Mouse (Mus musculus) R1 (cell line): Measurements from ENCODE around the gene Upp2.

Experiments
- DNase-seq: peaks from one replicate; pipeline ENCODE4 v3.0.0-alpha.2; 2018; ENCODE audit warnings: low read depth, low spot score

Gene Upp2

GRCm38 (mm10) chr2:58672520-58672919 lies 105.4 kb downstream of the Upp2 start:
- no peak for DNase-seq

GRCm38 (mm10) chr2:58679968-58680367 lies 112.9 kb downstream of the Upp2 start:
- DNase-seq, result no peak

- DNase-seq, result peak; percentile 52
Measured at GRCm38 (mm10) chr2:58680794-58681193, 113.7 kb downstream of the Upp2 start.

GRCm38 (mm10) chr2:58681394-58681793 lies 114.3 kb downstream of the Upp2 start:
- no peak for DNase-seq

- no peak for DNase-seq
Measured at GRCm38 (mm10) chr2:58697501-58697900, 130.4 kb downstream of the Upp2 start.

- peak; percentile 89 for DNase-seq
Measured at GRCm38 (mm10) chr2:58699931-58700330, 132.8 kb downstream of the Upp2 start.

- DNase-seq, result no peak
Measured at GRCm38 (mm10) chr2:58700354-58700753, 133.3 kb downstream of the Upp2 start.

GRCm38 (mm10) chr2:58701627-58702026 lies 134.5 kb downstream of the Upp2 start:
- DNase-seq, result no peak

GRCm38 (mm10) chr2:58703226-58703625 lies 136.1 kb downstream of the Upp2 start:
- DNase-seq, result no peak

- DNase-seq, result no peak
Measured at GRCm38 (mm10) chr2:58703646-58704045, 136.5 kb downstream of the Upp2 start.

GRCm38 (mm10) chr2:58704576-58704975 lies 137.5 kb downstream of the Upp2 start:
- no peak for DNase-seq

- no peak for DNase-seq
Measured at GRCm38 (mm10) chr2:58707676-58708075, 140.6 kb downstream of the Upp2 start.

GRCm38 (mm10) chr2:58710234-58710633 lies 143.1 kb downstream of the Upp2 start:
- DNase-seq, result no peak

GRCm38 (mm10) chr2:58711049-58711448 lies 144.0 kb downstream of the Upp2 start:
- no peak for DNase-seq

- no peak for DNase-seq
Measured at GRCm38 (mm10) chr2:58711491-58711890, 144.4 kb downstream of the Upp2 start.

- no peak for DNase-seq
Measured at GRCm38 (mm10) chr2:58711935-58712334, 144.8 kb downstream of the Upp2 start.

- DNase-seq, result no peak
Measured at GRCm38 (mm10) chr2:58717898-58718297, 150.8 kb downstream of the Upp2 start.

GRCm38 (mm10) chr2:58737192-58737820 lies 170.2 kb downstream of the Upp2 start:
- DNase-seq, result peak; percentile 30

- DNase-seq, result no peak
Measured at GRCm38 (mm10) chr2:58741213-58741612, 174.1 kb downstream of the Upp2 start.

- no peak for DNase-seq
Measured at GRCm38 (mm10) chr2:58742026-58742425, 174.9 kb downstream of the Upp2 start.

- no peak for DNase-seq
Measured at GRCm38 (mm10) chr2:58743446-58743845, 176.3 kb downstream of the Upp2 start.

GRCm38 (mm10) chr2:58747483-58748229 lies 180.6 kb downstream of the Upp2 start:
- DNase-seq, result peak; percentile 22

- DNase-seq, result peak; percentile 22
Measured at GRCm38 (mm10) chr2:58748296-58748695, 181.2 kb downstream of the Upp2 start.
